Mouse (Mus musculus) thymus, adult 2 months (tissue): ENCODE results near the gene Gm21060. TPM values are rescaled to one million over a fixed set of nuclear protein-coding genes. Genes with fewer than 3 reads are reported as not detected.
"Not testable (repeated sequence)": the region's sequence is repeated elsewhere in the genome, so short reads cannot be mapped to it uniquely, and the experiment has no call there.

Experiments used
- DNase-seq: peaks from one replicate; pipeline ENCODE4 v3.0.0; 2021
- H3K27ac ChIP-seq: fragments of 200-500 bp; 2 replicates; pipeline ENCODE4 v1.5.1; 2012; ENCODE audit warnings: low read length, control low read depth; ENCODE audit not compliant: control insufficient read depth, insufficient read depth
- H3K27me3 ChIP-seq: fragments of 200-500 bp; 2 replicates; pipeline ENCODE4 v1.6.1; 2012; ENCODE audit warnings: mild to moderate bottlenecking, low read length, moderate library complexity, mixed read lengths; ENCODE audit not compliant: control insufficient read depth, insufficient read depth
- H3K36me3 ChIP-seq: fragments of 200-500 bp; 2 replicates; pipeline ENCODE4 v1.6.1; 2012; ENCODE audit warnings: mild to moderate bottlenecking, low read length, moderate library complexity; ENCODE audit not compliant: control insufficient read depth, insufficient read depth
- H3K4me1 ChIP-seq: fragments of 200-500 bp; replicated peaks from 2 replicates; pipeline ENCODE4 v1.6.1; 2012; ENCODE audit warnings: low read length; ENCODE audit not compliant: control insufficient read depth, insufficient read depth
- H3K4me3 ChIP-seq: fragments of 200-500 bp; 2 replicates; pipeline ENCODE4 v1.5.1; 2012; ENCODE audit warnings: mild to moderate bottlenecking, low read length, control low read depth, moderate library complexity; ENCODE audit not compliant: control insufficient read depth, insufficient read depth
- CTCF ChIP-seq: fragments of 200-500 bp; IDR thresholded peaks from 2 replicates; pipeline ENCODE4 v1.5.1; 2012; ENCODE audit warnings: mild to moderate bottlenecking, control low read depth, low read length, moderate library complexity, borderline replicate concordance; ENCODE audit not compliant: control insufficient read depth, poor library complexity, insufficient read depth; ENCODE audit errors: extremely low read depth
- POLR2A ChIP-seq: fragments of 200-500 bp; IDR thresholded peaks from 2 replicates; pipeline ENCODE4 v1.6.1; 2012; ENCODE audit warnings: mild to moderate bottlenecking, low read length, control low read depth, moderate library complexity; ENCODE audit not compliant: control insufficient read depth, poor library complexity, insufficient read depth; ENCODE audit errors: extremely low read depth
- WGBS: fragments of 180-500 bp; shearing (Covaris S2); methylation state at CpG from one replicate; pipeline ENCODE4 v1.1.7; 2018; 5-methylcytosine and 5-hydroxymethylcytosine counted together
- polyA plus RNA-seq: library from polyadenylated mRNA; depleted of rRNA; stranded (reverse); fragments of >200 nt; gene quantifications from 2 replicates; pipeline ENCODE4 v1.2.3, GENCODE M21; 2012; rRNA removed

Gm21060 gene
- polyA plus RNA-seq, 1 experiment = not detected

- Histone ChIP-seq H3K4me1 (no peaks in the 10 kb centered on the region), H3K4me3 (no peak overlapping the region), H3K27ac (no peak overlapping the region), H3K36me3 (no peaks in the 10 kb centered on the region), H3K27me3 (no peaks in the 10 kb centered on the region)
- DNase-seq = no peak
- 96% methylated on average over 1 of the region's 1 CpGs for WGBS
- TF ChIP-seq CTCF (no peak), POLR2A (no peak)
These were observed 35.6 kb downstream of the Gm21060 start for GRCm38 (mm10) chr19:61261241-61261640.

- no peaks in the 10 kb centered on the region for H3K36me3 ChIP-seq
- DNase-seq = no peak
- WGBS = 97% methylated on average over 18 of the region's 18 CpGs
- H3K4me1 ChIP-seq = no peaks in the 10 kb centered on the region
- no peak overlapping the region for H3K4me3 ChIP-seq
- no peak for TF ChIP-seq POLR2A
- no peak for TF ChIP-seq CTCF
- H3K27ac ChIP-seq = no peak overlapping the region
- H3K27me3 ChIP-seq = no peaks in the 10 kb centered on the region
These were observed 39.1 kb downstream of the Gm21060 start for GRCm38 (mm10) chr19:61257733-61258132.

DNA sequence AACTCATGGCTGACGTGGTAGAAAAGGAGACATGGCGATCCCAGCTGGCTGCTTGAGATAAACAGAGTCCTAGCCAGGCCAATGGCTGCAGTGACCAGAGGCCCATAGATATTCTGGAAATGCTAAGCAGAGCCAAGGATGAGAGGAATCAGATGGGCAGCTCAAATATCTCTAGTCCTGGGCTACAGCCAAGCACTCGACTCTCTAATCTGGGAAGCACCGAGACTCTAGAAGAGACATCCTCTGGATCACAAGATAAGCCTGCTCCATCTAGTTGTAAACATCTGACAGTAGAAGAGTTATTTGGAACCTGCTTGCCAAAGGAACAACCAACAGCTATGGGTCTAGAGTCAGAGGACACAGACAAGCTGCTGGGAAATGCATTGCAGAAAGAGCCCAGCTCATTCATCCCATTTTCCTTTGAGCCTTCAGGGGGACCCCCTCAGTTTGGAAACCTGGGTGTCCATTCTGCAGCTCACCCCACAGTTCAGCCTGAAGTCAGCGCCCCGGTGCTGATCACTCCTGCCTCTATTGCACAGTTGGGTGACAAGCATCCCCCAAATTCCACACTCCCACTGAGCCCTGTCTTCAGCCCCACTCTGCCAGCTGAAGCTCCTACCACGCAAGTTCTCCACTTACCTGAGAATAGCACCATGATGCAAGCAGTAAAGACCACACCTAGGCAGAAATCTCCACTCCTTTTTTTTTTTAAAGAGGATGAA lies 40.5 kb downstream of the Gm21060 start:
- no peak for DNase-seq
- Histone ChIP-seq H3K4me1 (no peaks in the 10 kb centered on the region), H3K36me3 (no peaks in the 10 kb centered on the region), H3K27ac (no peak overlapping the region), H3K27me3 (no peaks in the 10 kb centered on the region), H3K4me3 (no peak overlapping the region)
- 94% methylated on average over 7 of the region's 7 CpGs for WGBS
- TF ChIP-seq CTCF (no peak), POLR2A (no peak)

GRCm38 (mm10) chr19:61247334-61247733 lies 49.5 kb downstream of the Gm21060 start:
- H3K27ac ChIP-seq, DNase-seq, H3K4me1 ChIP-seq, H3K4me3 ChIP-seq, H3K36me3 ChIP-seq, H3K27me3 ChIP-seq: not testable (repeated sequence)
- 94% methylated on average over 4 of the region's 4 CpGs for WGBS

Other genes with a start within 250 kb of the Gm21060 start
- 8.8 and 9.8 TPM in 2 replicates for gene Zfp950, start 156.2 kb downstream of the Gm21060 start, polyA plus RNA-seq
- gene Gm7102, start 120.8 kb downstream of the Gm21060 start, polyA plus RNA-seq = not detected in 2 replicates
- gene Gm6020, start 113.2 kb downstream of the Gm21060 start, polyA plus RNA-seq = not detected in 2 replicates
- 211 and 216 TPM in 2 replicates for gene Csf2ra, start 68.6 kb downstream of the Gm21060 start, polyA plus RNA-seq